Mouse (Mus musculus) kidney, adult 2 months (tissue): ENCODE results near the gene Fbxo28.

Experiments
- CTCF ChIP-seq: fragments of 200-500 bp; conservative IDR thresholded peaks from 2 replicates; pipeline ENCODE4 v1.5.1; 2011; ENCODE audit warnings: low read depth, mild to moderate bottlenecking, control low read depth, low read length, moderate library complexity, mixed read lengths; ENCODE audit not compliant: insufficient read depth, insufficient read length
- POLR2A ChIP-seq: fragments of 200-500 bp; IDR thresholded peaks from one replicate; pipeline ENCODE4 v1.6.1; 2011; ENCODE audit warnings: low read depth, low read length, control low read depth

GRCm38 (mm10) chr1:182302176-182302870 lies 39.1 kb downstream of the Fbxo28 start:
- no peak for TF ChIP-seq CTCF
- TF ChIP-seq POLR2A: no peak
